Mouse (Mus musculus) forebrain, embryonic 13.5 days (tissue): Measurements from ENCODE around the gene Mfge8. TPM values are rescaled to one million over a fixed set of nuclear protein-coding genes. Genes with fewer than 3 reads are reported as not detected.

Source experiments
- ATAC-seq: fragments of 200-750 bp; cut with Nextera tagmentation; 2 replicates; pipeline ENCODE4 v1.8.0; 2017
- H3K27ac ChIP-seq: fragments of 300-500 bp; sonication (generic); 2 replicates; pipeline ENCODE4 v1.5.1; 2015; ENCODE audit warnings: inconsistent platforms, mild to moderate bottlenecking, moderate library complexity
- H3K27me3 ChIP-seq: fragments of 300-500 bp; sonication (generic); 2 replicates; pipeline ENCODE4 v1.6.1; 2015; ENCODE audit warnings: mild to moderate bottlenecking, inconsistent platforms
- H3K36me3 ChIP-seq: fragments of 300-500 bp; sonication (generic); 2 replicates; pipeline ENCODE4 v1.6.1; 2015; ENCODE audit warnings: mild to moderate bottlenecking, inconsistent platforms; ENCODE audit not compliant: poor library complexity, severe bottlenecking
- H3K4me1 ChIP-seq: fragments of 300-500 bp; sonication (generic); 2 replicates; pipeline ENCODE4 v1.6.1; 2015; ENCODE audit warnings: inconsistent platforms
- H3K4me2 ChIP-seq: fragments of 300-500 bp; sonication (generic); 2 replicates; pipeline ENCODE4 v1.6.1; 2015; ENCODE audit warnings: inconsistent platforms, mild to moderate bottlenecking, moderate library complexity
- H3K4me3 ChIP-seq: fragments of 300-500 bp; sonication (generic); 2 replicates; pipeline ENCODE4 v1.5.1; 2015; ENCODE audit warnings: mild to moderate bottlenecking, inconsistent platforms
- H3K9ac ChIP-seq: fragments of 300-500 bp; sonication (generic); 2 replicates; pipeline ENCODE4 v1.6.1; 2015; ENCODE audit warnings: mild to moderate bottlenecking, inconsistent platforms
- H3K9me3 ChIP-seq: fragments of 300-500 bp; sonication (generic); replicated peaks from 2 replicates; pipeline ENCODE4 v1.6.1; 2016; ENCODE audit warnings: inconsistent platforms
- WGBS: fragments of 180-500 bp; shearing (Covaris S2); methylation state at CpG from one replicate; pipeline ENCODE4 v1.1.7; 2015; 5-methylcytosine and 5-hydroxymethylcytosine counted together
- polyA plus RNA-seq: library from polyadenylated mRNA; unstranded; fragments of >200 nt; fragmentation: Nextera tagmentation; extraction: Ambion mirVana; gene quantifications from 2 replicates; pipeline ENCODE4 v1.2.1, GENCODE M21; 2015

Mfge8 gene
- polyA plus RNA-seq: 80.3 and 85.9 TPM in 2 replicates

DNA sequence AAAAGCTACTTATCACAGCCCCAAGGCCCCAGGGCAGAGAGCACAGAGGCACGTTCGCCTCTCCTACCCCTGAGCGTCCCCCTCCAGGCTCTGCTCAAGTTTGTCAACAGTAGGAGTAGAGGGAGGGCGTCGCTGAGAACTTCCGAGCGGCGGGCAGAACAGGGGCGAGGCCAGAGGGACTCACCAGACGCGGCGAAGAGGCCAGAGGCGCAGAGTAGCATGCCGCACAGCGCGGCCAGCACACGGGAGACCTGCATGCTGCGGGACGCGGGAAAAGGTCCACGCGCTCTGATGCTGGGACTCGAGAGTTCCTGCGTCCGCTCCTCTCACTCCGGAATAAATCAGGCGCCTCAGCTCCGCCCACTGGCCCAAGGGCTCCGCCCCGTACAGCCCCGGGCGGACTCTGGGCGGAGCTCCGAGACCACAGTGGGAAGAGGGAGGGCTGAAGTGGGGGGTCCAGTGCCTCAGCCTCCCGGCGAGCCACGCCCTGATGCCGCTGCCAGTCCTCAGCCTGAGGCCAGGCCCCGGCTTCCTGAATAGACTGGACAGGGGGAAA lies at the start of gene Mfge8:
Gene Mfge8, minus strand, starts transcription at position 350 of the 556 bp plus-strand sequence.
- H3K9me3 ChIP-seq: no peaks in the 10 kb centered on the region
- 0 out of 2 replicates have a peak, but pooled peaks cover 3% of the 10 kb centered on the region for H3K36me3 ChIP-seq
- peak within 1 kb of the TSS; percentile 48 for H3K27ac ChIP-seq
- peak within 1 kb of the TSS; percentile 71 for H3K9ac ChIP-seq
- no peaks in the 10 kb centered on the region for H3K27me3 ChIP-seq
- peaks cover 28% of the 10 kb centered on the region for H3K4me1 ChIP-seq
- peak within 1 kb of the TSS; percentile 64 for H3K4me3 ChIP-seq
- ATAC-seq: peak; percentile 94
- WGBS: 0% methylated on average over 38 of the region's 39 CpGs
- peak within 1 kb of the TSS; percentile 90 for H3K4me2 ChIP-seq

- Histone ChIP-seq H3K9me3 (no peaks in the 10 kb centered on the region), H3K27ac (peak overlapping the region; percentile 60), H3K9ac (no peak overlapping the region), H3K4me3 (no peak overlapping the region), H3K27me3 (no peaks in the 10 kb centered on the region), H3K4me2 (no peak overlapping the region; the same call in 1 of the 2 replicates), H3K36me3 (no peaks in the 10 kb centered on the region), H3K4me1 (peaks cover 27% of the 10 kb centered on the region)
- ATAC-seq: peak; percentile 96
- WGBS: 40% methylated on average over 16 of the region's 16 CpGs
Measured at GRCm38 (mm10) chr7:79194560-79195413, 45.9 kb upstream of the Mfge8 start.

GRCm38 (mm10) chr7:79193936-79194335 lies 45.1 kb upstream of the Mfge8 start:
- Histone ChIP-seq H3K4me2 (no peak overlapping the region), H3K27me3 (no peaks in the 10 kb centered on the region), H3K9ac (no peak overlapping the region), H3K36me3 (no peaks in the 10 kb centered on the region), H3K4me1 (peaks cover 32% of the 10 kb centered on the region), H3K27ac (peak overlapping the region; percentile 60), H3K9me3 (no peaks in the 10 kb centered on the region), H3K4me3 (no peak overlapping the region)
- 73% methylated on average over 5 of the region's 5 CpGs for WGBS
- no peak for ATAC-seq

DNA sequence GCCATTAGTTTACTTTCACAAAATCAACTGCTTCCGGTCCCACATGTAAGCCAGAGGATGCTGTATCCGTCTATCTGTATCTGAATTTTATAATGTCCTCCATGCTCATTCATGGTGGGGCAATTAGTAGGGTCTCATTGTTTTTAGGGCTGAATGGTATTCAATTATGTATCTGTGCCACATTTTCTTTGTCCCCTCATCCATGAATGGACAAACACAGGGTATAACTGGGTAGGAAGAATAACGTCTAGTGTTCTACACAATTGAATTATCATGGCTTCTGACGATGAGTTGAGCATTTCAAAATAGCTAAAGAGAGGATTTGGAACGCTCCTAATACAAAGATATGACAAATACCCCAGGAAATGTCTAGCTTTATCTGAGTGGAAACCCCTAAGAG lies 42.6 kb upstream of the Mfge8 start:
- 47% methylated on average over 5 of the region's 5 CpGs for WGBS
- Histone ChIP-seq H3K4me1 (peaks cover 32% of the 10 kb centered on the region), H3K27ac (no peak overlapping the region), H3K4me2 (no peak overlapping the region), H3K36me3 (no peaks in the 10 kb centered on the region), H3K4me3 (no peak overlapping the region), H3K9me3 (no peaks in the 10 kb centered on the region), H3K27me3 (no peaks in the 10 kb centered on the region), H3K9ac (no peak overlapping the region)
- ATAC-seq: no peak

DNA sequence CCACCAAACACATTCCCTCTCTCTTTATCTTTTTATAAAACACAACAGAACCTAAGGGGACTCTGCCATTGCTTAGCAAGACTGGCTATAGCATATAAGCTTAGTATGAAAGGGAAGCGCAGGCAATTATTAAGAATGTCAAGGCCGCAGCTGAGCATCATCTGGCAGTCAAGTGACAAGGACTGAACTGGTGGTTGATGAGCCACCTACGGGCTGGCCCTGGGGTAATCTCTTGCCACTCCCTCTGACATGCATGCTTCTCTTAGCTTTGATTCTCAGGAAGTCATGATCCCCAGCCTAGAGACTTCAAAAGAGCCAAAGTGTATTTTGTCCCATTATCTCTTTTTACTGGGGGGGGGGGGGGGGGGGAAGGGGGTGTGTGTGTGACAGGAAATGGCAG lies 41.7 kb upstream of the Mfge8 start:
- Histone ChIP-seq H3K36me3 (no peaks in the 10 kb centered on the region), H3K4me3 (no peak overlapping the region), H3K27me3 (no peaks in the 10 kb centered on the region), H3K4me1 (peaks cover 32% of the 10 kb centered on the region), H3K4me2 (no peak overlapping the region), H3K27ac (no peak overlapping the region; the same call in 1 of the 2 replicates), H3K9ac (no peak overlapping the region), H3K9me3 (no peaks in the 10 kb centered on the region)
- ATAC-seq: no peak
- 51% methylated on average over 3 of the region's 3 CpGs for WGBS

DNA sequence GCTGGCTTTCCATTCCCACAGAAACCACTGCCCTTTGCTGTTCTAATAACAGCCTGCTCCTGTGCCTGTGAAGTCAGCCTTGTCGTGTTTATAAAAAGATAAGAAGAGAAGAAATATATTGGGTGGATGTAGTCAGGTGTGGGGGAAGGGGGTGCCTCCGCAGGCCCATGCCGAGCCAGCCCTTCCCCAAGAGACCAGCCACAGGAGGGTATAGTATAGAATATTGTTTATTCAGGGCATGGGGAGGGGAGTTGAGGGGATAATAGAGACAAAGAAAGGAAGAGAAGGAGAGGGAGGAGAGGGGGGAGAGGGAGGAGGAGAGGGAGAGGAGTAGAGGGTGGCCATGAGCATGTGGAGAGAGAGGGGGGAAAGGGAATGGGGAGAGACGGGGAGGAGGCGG lies 40.4 kb upstream of the Mfge8 start:
- Histone ChIP-seq H3K9ac (no peak overlapping the region), H3K4me2 (no peak overlapping the region), H3K27me3 (no peaks in the 10 kb centered on the region), H3K9me3 (no peaks in the 10 kb centered on the region), H3K4me1 (peaks cover 19% of the 10 kb centered on the region), H3K36me3 (no peaks in the 10 kb centered on the region), H3K4me3 (no peak overlapping the region), H3K27ac (no peak overlapping the region)
- ATAC-seq: no peak
- WGBS: 35% methylated on average over 3 of the region's 5 CpGs

GRCm38 (mm10) chr7:79187591-79187990 lies 38.7 kb upstream of the Mfge8 start:
- Histone ChIP-seq H3K4me1 (peaks cover 17% of the 10 kb centered on the region), H3K36me3 (no peaks in the 10 kb centered on the region), H3K4me3 (no peak overlapping the region), H3K27me3 (no peaks in the 10 kb centered on the region), H3K9ac (no peak overlapping the region), H3K4me2 (no peak overlapping the region), H3K9me3 (no peaks in the 10 kb centered on the region), H3K27ac (no peak overlapping the region)
- ATAC-seq: no peak
- 96% methylated on average over 2 of the region's 2 CpGs for WGBS

DNA sequence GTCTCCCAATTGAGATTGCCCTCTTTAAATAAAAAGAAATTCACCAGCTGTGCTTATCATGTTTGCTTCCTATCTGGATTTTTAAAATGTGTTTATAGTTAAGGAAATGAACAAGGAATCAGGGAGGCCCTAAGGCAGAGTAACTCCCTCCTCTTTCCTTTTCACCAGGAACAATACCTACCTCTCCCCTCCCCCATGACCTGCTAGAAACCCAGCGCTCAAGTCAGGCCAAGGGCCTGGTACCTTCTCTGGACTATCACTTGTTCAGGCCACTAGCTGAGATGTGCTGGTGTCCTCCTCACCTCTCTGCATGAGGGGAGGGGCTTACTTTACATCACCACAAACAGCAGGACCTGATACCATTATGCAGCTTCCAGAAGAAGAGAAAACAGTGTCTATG lies 34.6 kb upstream of the Mfge8 start:
- ATAC-seq: no peak
- Histone ChIP-seq H3K9ac (no peak overlapping the region), H3K4me2 (no peak overlapping the region), H3K27me3 (no peaks in the 10 kb centered on the region), H3K4me3 (no peak overlapping the region), H3K27ac (no peak overlapping the region), H3K4me1 (no peaks in the 10 kb centered on the region), H3K36me3 (no peaks in the 10 kb centered on the region), H3K9me3 (no peaks in the 10 kb centered on the region)
- 50% methylated on average over 1 of the region's 1 CpGs for WGBS

GRCm38 (mm10) chr7:79173800-79174199 lies 24.9 kb upstream of the Mfge8 start:
- Histone ChIP-seq H3K4me2 (no peak overlapping the region), H3K27me3 (no peaks in the 10 kb centered on the region), H3K9ac (no peak overlapping the region), H3K9me3 (no peaks in the 10 kb centered on the region), H3K27ac (no peak overlapping the region), H3K36me3 (no peaks in the 10 kb centered on the region), H3K4me1 (no peaks in the 10 kb centered on the region), H3K4me3 (no peak overlapping the region)
- WGBS: 77% methylated on average over 3 of the region's 3 CpGs
- ATAC-seq: no peak

DNA sequence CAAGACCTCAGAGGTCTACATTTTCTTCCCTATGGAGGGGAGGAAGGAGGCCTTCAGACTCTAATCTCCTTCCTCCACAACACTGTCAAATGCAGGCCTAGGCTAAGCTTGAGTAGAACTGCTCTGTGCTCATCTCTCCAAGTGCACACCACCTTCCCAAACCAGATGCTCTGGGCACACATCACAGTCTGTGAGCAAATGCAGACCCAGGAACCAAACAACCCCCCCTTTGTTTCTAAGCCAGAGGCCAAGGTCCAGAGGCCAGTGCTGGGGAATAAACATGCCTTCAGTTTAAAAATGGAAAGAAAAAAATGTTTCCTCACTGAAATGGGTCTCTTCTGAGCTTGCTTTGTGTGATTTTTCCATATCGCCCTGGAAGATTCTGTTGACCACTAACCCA lies 22.9 kb upstream of the Mfge8 start:
- Histone ChIP-seq H3K27me3 (no peaks in the 10 kb centered on the region), H3K27ac (no peak overlapping the region), H3K4me2 (no peak overlapping the region), H3K9ac (no peak overlapping the region), H3K9me3 (no peaks in the 10 kb centered on the region; the same call in 1 of the 2 replicates), H3K4me3 (no peak overlapping the region), H3K36me3 (no peaks in the 10 kb centered on the region), H3K4me1 (0 out of 2 replicates have a peak, but pooled peaks cover 3% of the 10 kb centered on the region)
- WGBS: 78% methylated on average over 1 of the region's 1 CpGs
- no peak for ATAC-seq

DNA sequence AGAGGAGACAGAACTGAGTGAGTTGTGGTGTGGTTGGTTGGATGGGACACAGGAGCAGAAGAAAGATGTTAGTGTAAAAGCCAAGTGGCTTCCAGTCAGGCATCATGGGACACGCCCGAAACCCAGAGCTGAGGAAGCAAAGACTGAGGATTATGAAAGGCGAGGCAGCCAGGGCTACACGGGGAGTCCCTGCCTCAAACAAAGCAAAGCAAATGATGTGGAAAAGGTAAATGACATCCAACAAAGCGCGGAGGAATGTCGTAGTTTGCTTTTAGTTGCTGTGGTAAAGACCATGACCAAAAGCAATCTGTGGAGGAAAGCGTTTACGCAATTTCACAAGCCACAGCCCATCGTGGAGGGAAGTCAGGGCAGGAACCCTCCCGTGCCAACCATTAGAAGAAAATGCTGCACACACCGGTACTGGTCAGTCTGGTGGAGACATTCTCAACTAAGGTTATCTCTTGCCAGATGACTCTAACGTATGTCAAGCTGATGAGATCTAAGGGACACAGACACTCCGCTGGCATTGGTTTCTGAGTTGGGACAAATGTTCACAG lies 18.2 kb upstream of the Mfge8 start:
- 0 out of 2 replicates have a peak, but pooled peaks cover 3% of the 10 kb centered on the region for H3K4me1 ChIP-seq
- no peaks in the 10 kb centered on the region; the same call in 1 of the 2 replicates for H3K9me3 ChIP-seq
- H3K4me3 ChIP-seq: no peak overlapping the region
- H3K36me3 ChIP-seq: no peaks in the 10 kb centered on the region
- 54% methylated on average over 14 of the region's 14 CpGs for WGBS
- H3K27me3 ChIP-seq: no peaks in the 10 kb centered on the region
- H3K9ac ChIP-seq: no peak overlapping the region
- H3K4me2 ChIP-seq: no peak overlapping the region
- ATAC-seq: no peak
- H3K27ac ChIP-seq: no peak overlapping the region

DNA sequence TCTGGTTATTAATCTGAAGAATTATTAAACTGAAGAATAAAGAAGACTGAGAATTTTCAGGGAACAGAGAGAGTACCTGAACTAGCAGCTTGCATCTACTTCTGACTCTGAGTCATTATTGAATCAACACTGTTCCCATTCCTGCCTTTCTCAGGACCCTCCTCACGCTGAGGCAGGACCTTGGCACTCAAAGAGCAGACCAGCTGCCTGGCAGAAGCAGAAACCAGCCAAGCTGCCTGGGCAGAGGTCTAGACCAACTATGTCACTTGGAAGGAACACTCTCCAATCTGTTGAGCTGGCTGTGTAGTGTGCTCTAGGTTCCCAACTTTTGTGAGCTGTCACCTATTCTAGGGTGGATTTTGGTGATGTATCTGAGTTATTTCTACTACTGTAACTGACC lies 10.5 kb upstream of the Mfge8 start:
- Histone ChIP-seq H3K27ac (no peak overlapping the region), H3K4me1 (no peaks in the 10 kb centered on the region), H3K36me3 (no peaks in the 10 kb centered on the region), H3K4me2 (no peak overlapping the region), H3K9ac (no peak overlapping the region), H3K27me3 (no peaks in the 10 kb centered on the region), H3K4me3 (no peak overlapping the region), H3K9me3 (no peaks in the 10 kb centered on the region; the same call in 1 of the 2 replicates)
- ATAC-seq: no peak
- WGBS: 59% methylated on average over 1 of the region's 1 CpGs
